Mouse (Mus musculus) gastrocnemius, postnatal 14 days (tissue): ENCODE measurements around the gene Deup1. TPM values are rescaled to one million over a fixed set of nuclear protein-coding genes. Genes with fewer than 3 reads are reported as not detected.
"Not testable (repeated sequence)": the region's sequence is repeated elsewhere in the genome, so short reads cannot be mapped to it uniquely, and the experiment has no call there.

Source experiments
- DNase-seq: peaks from one replicate; pipeline ENCODE4 v3.0.0; 2021; ENCODE audit warnings: mixed read lengths
- intact Hi-C: fragments of 180-260 bp; cut with DNase I; formaldehyde crosslinking; loops from one replicate; pipeline ENCODE4 v1.15.1; 2025; ENCODE audit warnings: low total_unique reads
- total RNA-seq, 2 experiments: library from RNA; stranded (reverse); gene quantifications; 2 replicates each; pipeline ENCODE4 v1.2.3; 2021

Gene Deup1
- total RNA-seq, 2 experiments from 2014 or later: 0.09 to 0.10 TPM

DNA sequence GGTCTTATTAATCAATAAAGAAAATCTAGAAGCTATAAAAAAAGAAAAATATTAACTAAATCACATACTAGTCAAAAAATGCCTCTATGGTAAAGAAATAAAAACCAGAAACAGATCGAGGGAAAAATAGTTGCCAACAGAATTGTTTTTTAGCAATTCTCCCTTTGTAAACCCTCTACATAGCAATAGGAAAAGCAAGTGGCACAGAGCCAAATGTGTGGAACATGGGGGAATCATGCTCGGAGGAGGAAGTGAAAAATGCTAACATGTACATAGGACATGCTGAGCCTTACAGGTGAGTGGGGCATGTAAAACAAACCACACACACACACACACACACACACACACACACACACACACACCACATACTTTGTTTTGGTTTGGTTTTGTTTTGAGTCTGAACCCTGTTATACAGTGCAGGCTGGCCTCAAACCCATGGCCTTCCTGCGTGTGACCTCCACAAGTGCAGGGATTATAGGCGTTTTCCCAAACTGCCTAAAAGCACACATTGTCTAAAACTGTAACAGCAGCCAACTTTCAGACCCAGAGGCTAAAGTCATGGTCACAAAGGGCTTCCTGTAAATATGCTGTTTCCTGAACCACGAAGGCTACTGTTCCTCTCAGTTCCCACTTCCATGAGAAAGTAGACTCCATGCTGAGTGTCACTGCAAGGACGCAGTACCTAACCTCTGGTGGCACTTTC lies 27.4 kb downstream of the Deup1 start:
- DNase-seq: no peak
- intact Hi-C loops: no loop called here

DNA sequence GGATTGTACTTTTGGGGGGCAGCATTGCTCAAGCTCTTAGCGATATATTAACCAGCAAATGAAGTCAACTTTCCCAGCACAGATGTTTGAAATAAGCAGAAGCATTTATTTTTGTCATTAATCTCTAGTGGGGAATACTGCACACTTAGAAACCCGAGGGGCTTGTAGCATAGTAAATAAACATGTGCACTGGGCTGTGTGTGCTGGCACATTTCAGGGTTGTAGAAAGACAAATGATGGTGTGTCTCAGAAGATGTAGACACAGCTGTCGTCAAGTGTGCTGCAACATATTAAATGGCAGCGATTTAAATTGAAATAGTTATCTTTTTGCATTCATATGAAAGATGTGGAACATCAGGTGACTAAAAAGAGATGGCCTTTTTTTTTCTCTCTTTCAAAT lies 31.1 kb downstream of the Deup1 start:
- intact Hi-C loops: no loop called here
- DNase-seq: no peak

DNA sequence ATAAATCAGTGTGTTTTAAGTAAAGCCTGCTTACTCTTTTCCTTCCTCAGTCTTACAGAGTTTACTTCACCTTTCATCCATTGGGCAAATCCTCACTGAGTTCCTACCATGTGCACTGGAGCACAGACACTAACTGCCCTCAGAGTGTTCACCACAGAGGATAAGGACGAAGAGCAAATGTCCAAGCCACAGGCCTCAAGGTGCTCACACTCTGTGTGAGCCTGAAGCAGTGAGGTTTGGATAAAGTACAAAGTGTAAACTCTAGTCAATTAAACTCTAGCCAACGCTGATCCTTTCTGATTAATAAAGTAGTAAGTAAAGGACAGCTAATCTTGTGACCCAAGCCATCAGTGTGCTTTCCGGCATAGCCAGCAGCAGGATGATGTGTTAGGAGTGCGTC lies 33.6 kb downstream of the Deup1 start:
- DNase-seq: no peak
- intact Hi-C loops: no loop called here

DNA sequence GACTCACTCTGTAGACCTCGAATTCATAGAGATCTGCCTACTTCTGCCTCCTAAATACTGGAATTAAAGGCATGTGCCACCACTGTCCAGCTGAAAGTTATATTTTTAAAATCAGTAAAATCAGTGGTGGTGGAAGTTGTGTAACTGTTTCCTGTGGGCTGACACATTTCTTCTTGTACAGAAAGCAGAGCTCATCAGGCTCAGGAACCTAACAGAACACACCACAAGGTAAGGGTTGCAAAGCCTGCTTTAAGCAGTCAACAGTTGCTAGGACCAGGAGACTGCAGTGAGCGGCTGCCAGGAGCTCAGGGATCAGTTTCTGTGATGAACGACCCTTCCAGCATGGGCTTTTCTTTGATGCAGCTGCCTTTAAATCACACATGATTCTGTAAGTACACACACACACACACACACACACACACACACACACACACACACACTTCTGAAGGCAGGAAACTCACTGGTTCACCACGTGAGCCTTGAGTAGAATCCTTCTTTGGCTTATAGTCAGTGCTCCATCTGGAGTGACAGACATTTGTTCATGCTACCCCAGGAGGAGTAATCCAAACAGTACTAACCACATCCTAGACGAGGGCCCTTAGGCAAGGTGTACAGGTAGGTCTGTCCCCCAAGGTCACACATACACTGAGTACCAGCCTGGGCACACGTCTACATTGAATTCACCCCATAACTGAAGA lies 40.4 kb downstream of the Deup1 start:
- DNase-seq: no peak
- intact Hi-C loops: no loop called here

DNA sequence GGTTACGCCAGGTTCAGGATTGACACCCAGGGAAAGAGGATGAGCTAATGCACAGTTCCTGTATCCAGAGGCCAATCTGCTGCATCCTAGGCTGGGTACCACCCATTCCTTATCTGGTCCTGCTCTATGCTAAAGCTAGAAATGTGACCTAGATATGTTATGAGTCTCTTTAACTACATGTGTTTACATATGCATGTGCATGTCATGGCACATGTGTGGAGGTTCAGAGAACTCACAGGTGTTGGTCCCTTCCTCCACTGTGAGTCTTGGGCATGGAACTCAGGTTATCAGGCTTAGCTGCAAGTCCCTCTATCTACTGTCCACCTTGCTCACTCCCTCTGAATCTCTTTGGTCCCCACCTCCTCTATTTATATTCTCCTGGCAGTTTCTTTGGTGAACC lies 41.8 kb downstream of the Deup1 start:
- intact Hi-C loops: no loop called here
- no peak for DNase-seq

DNA sequence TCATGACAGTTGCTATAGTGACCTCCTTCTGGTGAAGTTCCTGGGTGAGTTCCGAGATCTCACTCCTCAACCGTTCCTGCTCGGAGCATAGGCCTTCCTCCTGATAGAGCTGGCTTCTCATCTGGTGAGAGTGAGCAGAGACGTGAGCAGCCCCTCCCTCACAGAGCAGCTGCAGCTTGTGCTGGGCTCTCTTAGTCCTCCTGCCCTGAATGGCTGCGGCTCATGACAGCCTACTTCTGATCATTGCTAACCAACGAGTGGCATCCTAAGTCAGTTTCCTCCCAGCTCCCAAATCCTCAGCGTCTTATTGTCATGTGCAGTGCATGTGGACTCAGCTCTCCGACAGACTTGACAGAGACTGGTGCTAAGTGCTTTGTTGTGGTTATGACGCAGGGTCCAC lies 43.5 kb downstream of the Deup1 start:
- DNase-seq: no peak
- intact Hi-C loops: no loop called here

DNA sequence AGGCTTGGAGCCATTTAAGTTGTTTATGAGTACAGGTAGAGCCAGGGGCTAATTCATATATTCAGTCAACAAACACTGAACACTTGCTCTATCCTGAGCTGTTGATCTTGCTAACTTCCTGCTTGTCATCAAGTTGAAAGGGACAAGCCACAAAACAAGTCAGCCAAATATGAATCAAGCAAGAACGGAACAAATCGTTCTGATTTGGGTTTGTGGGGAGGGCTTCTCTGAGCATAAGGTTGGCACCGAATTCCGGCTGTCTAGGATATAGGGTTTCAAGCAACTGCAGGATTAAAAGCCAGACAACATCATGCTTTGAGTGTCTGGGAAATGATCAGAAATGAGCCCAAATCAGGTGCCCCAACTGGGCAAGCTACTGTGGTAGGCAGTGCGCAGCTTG lies 45.7 kb downstream of the Deup1 start:
- intact Hi-C loops: no loop called here
- DNase-seq: no peak

DNA sequence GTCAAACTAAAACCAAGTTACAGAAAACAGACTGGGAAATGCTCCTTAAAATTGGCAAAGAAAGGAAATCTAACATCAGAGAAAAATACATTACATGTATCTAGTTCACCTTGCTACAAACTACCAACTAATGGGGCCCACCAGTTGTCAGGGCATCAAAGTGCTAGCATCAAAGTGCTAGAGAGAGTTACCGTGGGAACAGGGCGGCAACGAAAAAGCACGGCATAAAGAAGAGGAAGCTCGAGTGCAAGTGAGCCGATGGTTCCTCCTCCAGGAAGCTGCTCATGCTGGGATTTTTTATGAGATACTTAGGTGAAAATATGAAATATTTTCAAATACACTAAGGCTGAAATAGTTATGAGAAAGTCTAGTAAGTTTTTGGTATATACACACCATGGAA lies 47.6 kb downstream of the Deup1 start:
- no peak for DNase-seq
- intact Hi-C loops: no loop called here

DNA sequence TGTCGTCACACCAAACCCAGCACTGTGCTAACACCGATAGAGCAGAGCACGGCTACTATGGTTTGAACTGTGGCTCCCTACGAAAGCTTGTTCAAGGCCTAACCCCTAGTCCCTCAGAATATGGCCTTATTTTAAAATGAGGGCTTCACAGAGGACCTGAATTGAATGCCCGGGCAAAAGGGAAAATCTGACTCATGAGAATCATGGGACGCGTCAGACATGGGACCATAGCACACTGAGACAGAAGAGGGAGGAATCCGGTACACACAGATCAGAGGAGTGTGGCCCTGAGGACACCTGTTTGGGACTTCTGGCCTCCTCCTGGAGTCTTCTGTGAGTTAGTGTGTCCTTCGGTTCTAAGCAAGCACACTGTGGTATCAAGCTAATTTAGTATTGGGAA lies 48.8 kb downstream of the Deup1 start:
- intact Hi-C loops: no loop called here
- no peak for DNase-seq

DNA sequence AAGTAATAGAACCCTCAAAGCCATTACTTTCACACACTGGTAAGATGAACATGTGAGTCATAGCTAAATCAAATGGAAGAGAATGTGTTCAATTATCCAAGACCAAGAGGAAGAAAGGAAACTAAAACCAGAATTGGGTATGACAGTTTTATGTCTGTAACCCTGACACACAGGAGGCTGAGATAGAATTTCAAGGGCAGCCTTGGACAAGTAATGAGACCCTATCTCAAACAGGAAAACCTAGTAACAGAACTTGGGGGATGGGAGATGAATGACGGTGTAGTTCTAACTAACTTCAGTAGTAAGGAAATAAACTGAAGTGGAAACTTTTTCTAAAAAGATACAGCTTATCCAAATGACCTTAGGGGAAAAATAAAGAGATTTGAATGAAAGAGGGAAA lies 49.3 kb downstream of the Deup1 start:
- no peak for DNase-seq
- intact Hi-C loops: no loop called here

DNA sequence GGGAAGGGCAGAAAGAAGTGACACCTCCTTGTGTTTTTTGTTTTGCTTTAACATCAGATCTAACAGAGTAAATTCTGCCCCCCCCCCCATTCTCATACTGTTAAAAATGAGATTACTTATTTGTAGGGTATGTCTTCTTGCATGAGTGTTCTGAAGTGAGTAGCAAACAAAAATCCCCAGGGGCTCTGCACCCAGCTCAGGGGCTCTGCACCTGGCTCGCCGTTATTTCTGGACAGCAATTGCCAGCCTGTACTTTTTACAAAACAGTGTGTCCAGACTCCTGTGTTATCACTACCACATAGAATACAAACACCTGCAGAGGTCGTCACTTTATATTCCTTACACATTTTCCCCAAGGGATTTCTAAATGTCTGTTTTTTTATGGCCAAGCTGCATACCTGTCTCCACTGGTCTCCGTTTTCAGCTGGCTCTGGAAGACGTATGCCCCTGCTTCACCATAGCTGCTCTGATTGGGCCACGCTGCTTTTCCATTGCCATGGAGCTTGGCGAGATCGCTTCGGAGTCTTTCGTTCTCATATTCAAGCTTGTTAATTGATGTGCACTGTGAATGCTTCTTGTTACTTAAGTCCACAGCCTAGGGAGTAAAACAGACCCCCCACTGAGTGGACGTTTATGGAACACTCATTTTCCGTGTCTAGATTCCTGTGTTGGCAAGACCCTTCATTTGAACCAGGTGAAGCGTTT lies 52.8 kb downstream of the Deup1 start:
- DNase-seq: no peak
- intact Hi-C loops: no loop called here

DNA sequence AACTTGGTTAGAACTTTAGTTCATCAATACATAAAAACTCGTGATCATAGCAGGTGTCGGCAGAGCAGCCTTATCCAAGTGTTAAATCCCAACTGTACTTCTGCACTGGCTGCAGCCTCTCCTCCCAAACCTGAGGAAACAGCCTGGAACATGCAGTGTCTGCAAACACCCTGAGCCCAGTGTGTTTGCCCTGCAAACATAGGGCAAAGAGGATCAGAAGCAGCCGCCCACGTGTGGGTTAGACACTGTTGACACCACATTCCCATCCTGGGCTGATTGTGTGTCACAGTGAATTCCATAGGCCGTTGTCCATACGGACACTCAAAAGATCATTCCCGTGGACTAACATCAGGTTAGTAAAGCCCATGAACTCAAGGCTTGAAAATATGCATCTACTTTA lies 65.4 kb downstream of the Deup1 start:
- intact Hi-C loops: no loop called here
- DNase-seq: no peak

DNA sequence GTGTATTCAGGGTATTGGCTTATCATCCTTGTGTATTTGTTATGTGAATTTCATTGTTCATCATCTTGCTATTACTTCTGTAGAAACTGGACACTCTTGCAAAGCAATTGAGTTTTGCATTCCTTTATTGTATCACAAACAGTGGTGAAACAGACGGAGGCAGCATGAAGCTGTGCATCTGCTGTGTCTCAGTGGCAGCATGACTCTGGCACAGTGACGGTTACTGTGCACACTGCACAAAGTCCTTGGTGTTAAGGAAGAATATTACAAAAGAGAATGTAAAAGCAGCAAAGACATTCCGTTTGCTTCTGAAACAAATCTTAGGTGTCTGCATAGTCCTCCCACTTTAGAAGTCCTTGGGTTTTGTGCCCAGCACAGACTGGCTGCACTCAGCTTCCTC lies 67.3 kb downstream of the Deup1 start:
- no peak for DNase-seq
- intact Hi-C loops: no loop called here

DNA sequence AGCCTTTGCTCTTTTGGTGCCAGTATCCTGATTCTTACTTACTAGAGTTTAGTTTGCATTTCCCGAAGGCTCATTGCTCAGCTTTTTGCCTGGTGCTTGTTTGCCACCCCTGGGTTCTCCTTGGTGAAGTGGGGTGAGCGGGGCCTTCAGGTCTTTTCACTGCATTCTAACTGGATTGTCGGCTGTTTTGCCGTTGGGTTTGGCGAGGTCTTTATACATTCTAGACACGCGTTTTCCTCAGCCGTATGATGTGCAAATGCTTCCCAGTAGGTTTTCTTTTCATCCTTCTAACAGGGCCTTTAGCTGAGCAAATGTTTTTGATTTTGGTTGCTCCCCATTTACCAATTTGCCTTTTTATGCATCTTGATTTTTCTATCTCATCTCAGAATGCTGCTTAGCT lies 74.4 kb downstream of the Deup1 start:
- intact Hi-C loops: no loop called here
- no peak for DNase-seq

DNA sequence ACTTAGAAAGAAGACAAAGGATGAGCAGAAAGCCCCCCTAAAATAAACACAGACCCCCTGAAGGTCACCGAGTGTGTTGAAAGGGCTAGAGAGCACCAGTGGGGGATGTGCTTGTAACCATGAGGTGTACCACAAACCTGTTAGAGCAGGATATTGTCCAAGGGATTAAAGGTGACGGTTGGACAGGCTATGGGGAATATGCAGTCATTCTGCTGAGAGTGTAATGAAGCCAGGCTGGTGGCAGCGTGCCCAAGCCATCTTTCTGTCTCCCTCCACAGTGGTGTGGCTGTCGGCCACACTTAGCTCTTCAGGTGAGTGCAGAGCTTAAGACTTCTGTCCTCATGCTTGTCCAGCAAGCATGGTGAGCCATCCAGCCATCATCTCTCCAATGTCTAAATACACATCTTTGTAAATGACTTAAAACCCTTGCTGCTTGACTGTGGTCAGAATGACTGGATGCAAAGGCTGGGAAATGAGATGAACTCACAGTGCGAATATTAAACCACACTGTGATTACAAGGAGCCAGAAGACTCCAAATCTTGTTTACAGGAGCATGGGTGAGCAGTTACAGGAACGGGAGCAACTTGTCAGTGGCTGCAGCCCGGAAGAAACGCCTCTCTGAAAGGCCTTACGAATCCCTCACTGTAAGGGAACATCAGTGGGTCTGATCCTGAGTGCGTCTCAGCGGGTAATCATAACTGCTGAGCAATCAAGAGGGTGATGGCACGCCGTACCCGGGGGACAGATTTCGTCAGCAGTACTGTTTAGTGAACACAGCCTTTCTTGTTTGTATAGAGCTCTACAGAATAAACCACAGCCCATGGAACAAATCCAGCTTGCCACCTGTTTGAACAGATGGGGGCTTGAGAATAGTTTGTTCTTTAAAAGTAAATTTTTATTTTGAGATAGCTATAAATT lies 75.5 kb downstream of the Deup1 start:
- DNase-seq: no peak
- intact Hi-C loops: no loop called here

DNA sequence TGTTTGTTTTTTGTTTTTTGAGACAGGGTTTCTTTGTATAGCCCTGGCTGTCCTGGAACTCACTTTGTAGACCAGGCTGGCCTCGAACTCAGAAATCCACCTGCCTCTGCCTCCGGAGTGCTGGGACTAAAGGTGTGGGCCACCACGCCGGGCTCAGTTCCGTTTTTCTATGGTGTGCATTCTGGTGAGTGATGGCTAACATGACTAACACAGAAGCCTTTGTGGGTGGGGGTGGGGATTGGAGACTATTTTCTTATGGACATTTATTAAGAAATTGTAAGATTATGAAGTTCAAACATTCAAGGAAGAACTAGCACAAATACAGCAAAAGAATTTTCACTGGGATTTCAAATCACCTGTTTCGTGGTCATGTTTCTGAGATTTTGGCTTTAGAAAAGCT lies 76.7 kb downstream of the Deup1 start:
- DNase-seq, intact Hi-C loops: not testable (repeated sequence)

DNA sequence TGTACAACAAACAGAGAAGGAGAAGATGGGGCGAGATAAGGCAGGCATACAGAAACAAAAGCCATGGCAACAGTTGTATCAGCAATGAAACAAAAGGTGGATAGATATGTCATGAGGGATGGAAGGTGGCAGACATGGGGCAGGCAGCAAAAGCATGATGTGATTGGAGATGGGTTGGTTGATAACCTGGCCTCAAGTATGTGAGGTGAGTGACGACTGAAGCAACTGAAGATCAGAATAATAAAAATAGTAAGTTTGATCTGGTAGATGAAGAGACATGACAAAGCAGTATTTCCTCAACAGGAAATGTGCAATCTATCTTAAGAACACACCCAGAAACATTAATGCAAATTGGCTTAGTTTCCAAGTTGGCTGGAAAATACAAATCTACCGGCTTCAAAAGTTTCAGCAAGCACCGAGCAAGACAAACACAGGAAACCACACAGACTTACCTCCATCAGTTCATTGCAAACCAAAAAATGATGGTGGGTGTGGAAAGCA lies 77.2 kb downstream of the Deup1 start:
- DNase-seq: no peak
- intact Hi-C loops: no loop called here

DNA sequence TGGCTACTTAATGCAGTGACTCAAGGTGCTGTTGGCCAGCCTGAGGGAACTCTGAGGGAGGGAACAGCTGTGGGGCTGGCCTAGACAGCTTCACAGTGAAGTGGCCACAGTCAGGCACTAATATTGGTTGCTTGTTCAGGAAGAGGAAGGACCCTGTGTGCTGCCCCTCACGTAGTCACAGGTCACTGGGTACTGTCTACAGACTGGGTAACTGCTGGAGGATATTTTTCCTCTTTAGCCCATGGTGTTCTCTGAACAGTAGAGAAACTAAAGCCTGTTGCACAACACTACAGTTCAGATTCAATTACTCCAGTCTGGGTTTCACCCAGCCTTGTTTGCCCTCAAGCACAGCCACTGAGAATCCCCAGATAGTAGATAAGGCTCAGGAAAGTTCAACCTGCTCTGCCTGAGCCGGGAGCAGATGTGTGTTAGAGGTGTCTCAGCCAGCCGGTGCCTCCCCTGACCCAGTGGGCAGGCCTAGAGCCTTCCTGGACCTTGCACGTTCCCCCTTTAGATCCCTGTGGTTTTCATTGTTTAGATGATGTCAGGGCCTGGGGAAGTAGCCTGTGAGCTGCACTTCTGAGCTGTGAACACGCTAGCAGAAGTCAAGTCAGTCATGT lies 85.9 kb downstream of the Deup1 start:
- intact Hi-C loops: no loop called here
- no peak for DNase-seq

DNA sequence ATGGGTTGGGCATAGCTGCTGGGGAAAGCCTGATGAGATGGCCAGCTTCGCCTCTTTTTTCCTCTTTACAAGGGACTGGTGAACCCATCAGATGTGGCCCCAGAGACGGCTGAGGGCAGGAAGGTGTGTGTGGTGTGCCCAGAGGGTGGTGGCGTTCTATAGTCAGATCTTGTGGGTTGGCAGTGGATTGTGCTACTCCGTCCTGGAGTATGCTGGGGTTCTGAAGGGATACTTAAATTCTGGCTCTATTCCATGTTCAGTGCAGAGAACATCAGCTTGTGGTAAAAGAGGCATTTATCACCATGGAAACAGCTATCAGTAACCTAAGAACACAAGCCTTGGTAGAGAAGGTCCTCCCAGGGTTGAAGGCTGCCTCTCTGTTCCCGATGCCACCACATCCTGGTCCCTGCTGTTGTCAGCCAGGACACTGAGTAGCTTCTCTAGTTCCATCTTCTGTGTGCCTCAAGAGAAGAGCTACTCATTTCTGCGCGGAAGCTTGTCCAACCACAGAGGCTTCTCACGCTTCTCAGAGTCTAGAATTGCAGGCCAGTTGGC lies 88.7 kb downstream of the Deup1 start:
- DNase-seq: no peak
- intact Hi-C loops: loop anchor here (5.0 kb wide), 1 partner anchor 42 kb away; no protein-coding TSS in a partner anchor
